Mouse (Mus musculus): ENCODE data around the gene Trappc2l. TPM values are rescaled to one million over a fixed set of nuclear protein-coding genes. Genes with fewer than 3 reads are reported as not detected.
A peak's percentile ranks its signal among the peaks of the same experiment; 100 is the strongest.

The Trappc2l gene
- polyA plus RNA-seq, 1 experiment from 2014 or later, result 51.5 TPM

DNA sequence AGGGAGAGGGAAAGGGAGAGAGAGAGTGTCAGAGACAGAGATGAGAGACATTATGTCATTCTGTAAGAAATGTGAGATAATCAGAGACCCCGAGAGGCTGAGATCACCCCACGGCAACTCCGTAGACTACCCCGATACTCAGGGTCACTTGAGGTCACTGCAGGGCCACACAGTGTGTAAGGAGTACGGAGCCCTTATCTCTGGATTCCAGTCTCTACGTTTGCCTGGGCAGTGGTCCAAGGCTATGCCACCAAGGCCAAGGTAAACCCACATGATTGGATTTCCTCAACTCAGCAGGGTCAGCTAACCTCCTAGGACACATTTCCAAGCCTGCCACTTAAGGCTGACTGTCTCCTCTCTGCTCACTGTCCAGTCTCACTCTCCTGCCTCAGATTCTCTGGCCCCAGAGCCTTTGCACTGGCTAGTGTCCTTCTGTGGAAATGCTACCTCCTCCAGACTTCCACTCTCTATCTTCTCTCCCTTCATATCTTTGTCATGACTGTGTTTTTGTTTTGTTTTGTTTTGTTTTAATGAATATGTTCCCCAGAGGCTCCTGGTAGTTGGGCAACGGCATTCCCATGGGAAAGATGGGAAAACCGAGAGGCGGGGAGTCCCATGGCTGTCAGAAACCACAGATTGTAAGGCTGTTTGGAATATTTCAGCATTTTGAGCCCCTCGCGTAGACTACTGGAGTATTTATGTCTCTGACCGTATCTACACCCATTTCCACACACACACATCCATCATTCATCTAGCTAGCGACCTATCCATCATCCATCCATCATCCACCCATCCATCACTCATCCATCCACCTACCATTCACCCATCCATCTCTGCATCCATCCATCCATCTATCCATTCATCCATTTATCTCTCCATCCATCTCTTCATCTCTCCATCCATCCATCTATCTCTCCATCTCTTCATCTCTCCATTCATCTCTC, 44.9 kb downstream of the Trappc2l start:
- WGBS, result 88% methylated on average over 13 of the region's 13 CpGs

DNA sequence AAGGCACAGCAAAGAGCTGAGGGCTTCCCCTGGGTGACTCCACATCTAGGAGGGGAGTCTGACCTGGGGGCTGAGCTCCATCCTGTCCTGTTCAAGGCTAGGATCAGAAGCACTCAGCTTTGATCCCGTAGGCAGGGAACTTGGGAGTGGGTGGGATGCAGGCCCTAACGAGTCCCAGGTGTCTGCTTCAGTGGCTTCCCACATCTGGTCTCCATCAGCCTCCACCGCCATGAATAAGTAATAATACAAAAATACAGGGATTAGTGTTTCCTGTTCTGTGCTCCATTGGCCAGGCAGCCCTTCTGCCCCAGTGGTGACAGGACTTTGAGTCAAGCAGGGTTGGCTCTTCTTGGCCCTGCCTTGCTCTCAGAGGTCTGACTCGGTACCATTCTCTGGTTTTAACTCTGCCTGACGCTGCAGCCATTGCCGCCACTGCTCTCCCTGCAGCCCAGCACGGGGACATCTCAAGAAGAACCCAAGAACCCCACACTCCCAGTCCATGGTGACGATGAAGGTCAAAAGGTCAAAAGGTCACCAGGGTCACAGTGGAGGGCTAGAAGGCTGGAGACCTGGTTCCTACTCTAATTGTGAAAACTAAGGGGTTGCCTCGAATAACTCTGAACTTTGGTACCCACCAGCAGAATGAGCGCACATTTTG, 46.8 kb downstream of the Trappc2l start:
- no peaks in the 10 kb centered on the region for H3K27me3 ChIP-seq (ENCODE audit: low read depth, poor library complexity, severe bottlenecking)
- peak overlapping the region; percentile 25 for H3K4me3 ChIP-seq
- H3K36me3 ChIP-seq, result no peaks in the 10 kb centered on the region; the same call in 1 of the 2 replicates
- peak; percentile 89 for DNase-seq (ENCODE audit: low spot score)
- peaks cover 94% of the 10 kb centered on the region for H3K4me1 ChIP-seq
- peak overlapping the region; percentile 83 for H3K27ac ChIP-seq
- H3K9me3 ChIP-seq (replicated peaks), result no peaks in the 10 kb centered on the region
- WGBS, result 21% methylated on average over 10 of the region's 10 CpGs

More for the DNA sequence above, 44.9 kb downstream of the Trappc2l start:
- Histone ChIP-seq H3K4me3 (no peak overlapping the region), H3K27ac (peak overlapping the region; percentile 83), H3K9me3 (replicated peaks) (no peaks in the 10 kb centered on the region), H3K4me1 (peaks cover 94% of the 10 kb centered on the region), H3K27me3 (ENCODE audit: low read depth, poor library complexity, severe bottlenecking) (no peaks in the 10 kb centered on the region), H3K36me3 (no peaks in the 10 kb centered on the region; the same call in 1 of the 2 replicates)
- no peak for DNase-seq (ENCODE audit: low spot score)

DNA sequence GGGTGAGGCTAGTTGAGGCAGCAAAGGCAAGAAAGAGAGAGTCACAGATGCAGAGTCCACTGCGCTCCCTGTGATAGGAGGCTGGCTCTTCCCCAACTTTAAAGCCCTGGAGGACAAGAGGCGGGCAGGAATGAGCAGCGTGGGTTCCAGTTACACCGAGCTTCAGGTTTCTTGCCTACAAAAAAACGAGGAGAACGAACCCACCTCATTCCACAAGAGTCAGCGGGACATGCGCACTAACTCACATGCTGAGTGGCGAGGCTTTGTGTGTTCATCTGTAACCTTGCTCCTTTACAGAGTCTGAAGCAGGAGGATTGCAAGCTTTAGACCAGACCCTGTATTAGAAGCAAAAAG, 47.3 kb downstream of the Trappc2l start:
- DNase-seq (ENCODE audit: low spot score), result no peak

DNA sequence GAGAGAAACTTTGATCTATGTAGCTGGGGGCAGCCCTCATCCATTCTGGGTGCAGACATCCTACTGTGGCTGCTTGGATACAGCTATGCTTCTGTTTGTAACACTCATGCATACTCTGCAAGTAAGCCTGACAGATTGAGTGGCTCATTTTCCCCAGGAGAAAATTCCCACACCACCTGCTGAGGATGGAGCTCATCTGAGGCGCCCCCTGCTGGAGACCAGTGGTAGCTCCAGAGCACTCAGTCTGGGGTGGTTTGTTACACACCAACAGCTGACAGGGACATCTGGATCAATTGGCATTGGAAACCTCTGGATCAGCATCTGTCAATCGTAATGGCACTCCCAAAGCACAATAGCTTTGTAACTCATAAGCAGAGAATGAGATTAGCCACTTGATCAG, 48.6 kb downstream of the Trappc2l start:
- Histone ChIP-seq H3K4me1 (peaks cover 94% of the 10 kb centered on the region), H3K4me3 (no peak overlapping the region), H3K27ac (peak overlapping the region; percentile 83), H3K36me3 (no peaks in the 10 kb centered on the region; the same call in 1 of the 2 replicates), H3K9me3 (replicated peaks) (no peaks in the 10 kb centered on the region), H3K27me3 (ENCODE audit: low read depth, poor library complexity, severe bottlenecking) (no peaks in the 10 kb centered on the region)
- 72% methylated on average over 2 of the region's 2 CpGs for WGBS
- no peak for DNase-seq (ENCODE audit: low spot score)

More for the DNA sequence above, 47.3 kb downstream of the Trappc2l start:
- peak overlapping the region; percentile 83 for H3K27ac ChIP-seq
- H3K4me1 ChIP-seq, result peaks cover 94% of the 10 kb centered on the region
- WGBS, result 27% methylated on average over 9 of the region's 9 CpGs
- no peaks in the 10 kb centered on the region for H3K9me3 ChIP-seq (replicated peaks)
- no peaks in the 10 kb centered on the region for H3K27me3 ChIP-seq (ENCODE audit: low read depth, poor library complexity, severe bottlenecking)
- H3K36me3 ChIP-seq, result no peaks in the 10 kb centered on the region; the same call in 1 of the 2 replicates
- peak overlapping the region; percentile 25 for H3K4me3 ChIP-seq

DNA sequence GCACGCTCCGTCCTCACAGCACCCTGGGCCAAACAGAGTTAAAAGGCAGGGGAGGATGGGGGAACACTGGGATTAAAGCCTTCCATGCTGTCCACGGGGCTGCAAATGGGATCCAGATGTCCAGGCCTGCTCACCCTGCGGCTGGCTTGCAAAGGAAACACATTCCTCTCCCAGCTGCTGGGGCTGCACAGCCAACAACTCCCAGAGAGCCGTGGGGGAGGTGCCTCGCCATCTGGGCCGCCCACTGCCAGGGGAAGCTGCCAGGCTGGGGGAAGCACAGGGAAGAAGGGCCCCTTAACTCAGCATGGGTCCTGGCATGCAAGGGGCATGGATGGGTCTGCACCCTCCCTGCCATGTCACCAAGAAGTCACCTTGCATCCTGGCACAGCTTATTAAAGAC, 49.7 kb downstream of the Trappc2l start:
- Histone ChIP-seq H3K9me3 (replicated peaks) (no peaks in the 10 kb centered on the region), H3K36me3 (no peaks in the 10 kb centered on the region; the same call in 1 of the 2 replicates), H3K4me3 (peak overlapping the region; percentile 29), H3K4me1 (peaks cover 94% of the 10 kb centered on the region), H3K27me3 (ENCODE audit: low read depth, poor library complexity, severe bottlenecking) (no peaks in the 10 kb centered on the region), H3K27ac (peak overlapping the region; percentile 85)
- peak; percentile 94 for DNase-seq (ENCODE audit: low spot score)
- 10% methylated on average over 7 of the region's 7 CpGs for WGBS

DNA sequence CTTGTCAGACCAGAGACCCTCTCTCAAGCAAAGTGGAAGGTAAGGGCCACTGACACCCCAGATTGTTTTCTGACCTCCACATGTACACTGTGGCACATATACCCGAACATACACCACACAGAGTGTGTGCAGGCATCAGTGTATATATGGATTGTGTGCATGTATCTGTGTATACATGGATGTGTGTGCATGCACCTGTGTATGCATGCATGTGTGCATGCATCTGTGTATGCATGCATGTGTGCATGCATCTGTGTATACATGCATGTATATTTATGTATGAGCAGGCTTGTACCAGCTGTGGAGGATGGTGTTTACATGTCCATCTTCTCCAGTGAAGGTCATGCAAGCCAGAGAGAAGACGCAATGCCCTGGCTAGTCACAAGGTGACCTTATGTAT, 50.5 kb downstream of the Trappc2l start:
- 74% methylated on average over 2 of the region's 2 CpGs for WGBS
- no peaks in the 10 kb centered on the region for H3K27me3 ChIP-seq (ENCODE audit: low read depth, poor library complexity, severe bottlenecking)
- no peak for DNase-seq (ENCODE audit: low spot score)
- no peak overlapping the region for H3K4me3 ChIP-seq
- H3K27ac ChIP-seq, result peak overlapping the region; percentile 85
- H3K9me3 ChIP-seq (replicated peaks), result no peaks in the 10 kb centered on the region
- peaks cover 98% of the 10 kb centered on the region for H3K4me1 ChIP-seq
- H3K36me3 ChIP-seq, result no peaks in the 10 kb centered on the region; the same call in 1 of the 2 replicates

DNA sequence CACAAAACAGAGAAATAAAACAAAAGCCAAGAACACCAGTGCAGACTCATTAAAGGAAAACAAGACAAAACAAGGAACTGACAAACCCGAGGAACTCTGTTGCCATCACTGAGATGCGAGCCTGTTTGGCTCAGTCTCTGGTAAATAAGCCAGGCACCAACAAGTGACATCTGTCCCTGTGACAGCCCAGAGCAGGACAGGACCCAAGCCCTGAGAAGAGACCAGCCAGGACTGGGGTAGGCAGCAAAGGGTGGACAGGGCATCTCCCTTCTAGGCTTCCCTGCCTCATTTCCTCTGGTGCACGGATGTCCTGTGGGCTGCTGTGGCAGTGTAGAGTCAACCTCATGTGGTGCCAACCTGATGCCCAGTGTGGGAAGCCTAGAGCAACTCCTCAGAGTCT, 51.7 kb downstream of the Trappc2l start:
- no peaks in the 10 kb centered on the region for H3K27me3 ChIP-seq (ENCODE audit: low read depth, poor library complexity, severe bottlenecking)
- WGBS, result 73% methylated on average over 3 of the region's 3 CpGs
- peak overlapping the region; percentile 85 for H3K27ac ChIP-seq
- peaks cover 98% of the 10 kb centered on the region for H3K4me1 ChIP-seq
- no peak overlapping the region for H3K4me3 ChIP-seq
- no peak for DNase-seq (ENCODE audit: low spot score)
- no peaks in the 10 kb centered on the region for H3K9me3 ChIP-seq (replicated peaks)
- no peaks in the 10 kb centered on the region; the same call in 1 of the 2 replicates for H3K36me3 ChIP-seq

DNA sequence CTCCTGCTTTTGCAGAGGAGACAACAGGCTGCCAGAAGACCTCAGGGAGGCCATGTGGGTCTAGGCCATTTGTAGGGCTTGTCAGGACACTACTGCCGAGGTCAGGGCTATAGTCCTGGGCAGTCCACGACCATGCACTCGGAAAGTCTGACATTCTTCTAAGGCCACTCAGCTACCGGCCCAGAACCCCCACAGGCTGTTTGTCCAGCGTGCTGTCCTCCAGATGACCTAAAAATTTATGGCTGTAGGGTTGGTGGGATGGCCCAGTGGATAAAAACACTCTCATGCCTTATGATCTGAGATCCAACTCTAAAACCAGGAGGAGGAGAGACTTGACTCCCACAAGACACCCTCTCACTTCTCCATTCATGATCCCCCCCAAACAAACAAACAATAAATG, 52.2 kb downstream of the Trappc2l start:
- H3K9me3 ChIP-seq (replicated peaks), result no peaks in the 10 kb centered on the region
- DNase-seq (ENCODE audit: low spot score), result no peak
- H3K27me3 ChIP-seq (ENCODE audit: low read depth, poor library complexity, severe bottlenecking), result no peaks in the 10 kb centered on the region
- H3K27ac ChIP-seq, result peak overlapping the region; percentile 85
- WGBS, result 29% methylated on average over 5 of the region's 5 CpGs
- peaks cover 92% of the 10 kb centered on the region for H3K4me1 ChIP-seq
- H3K36me3 ChIP-seq, result no peaks in the 10 kb centered on the region; the same call in 1 of the 2 replicates
- H3K4me3 ChIP-seq, result no peak overlapping the region

DNA sequence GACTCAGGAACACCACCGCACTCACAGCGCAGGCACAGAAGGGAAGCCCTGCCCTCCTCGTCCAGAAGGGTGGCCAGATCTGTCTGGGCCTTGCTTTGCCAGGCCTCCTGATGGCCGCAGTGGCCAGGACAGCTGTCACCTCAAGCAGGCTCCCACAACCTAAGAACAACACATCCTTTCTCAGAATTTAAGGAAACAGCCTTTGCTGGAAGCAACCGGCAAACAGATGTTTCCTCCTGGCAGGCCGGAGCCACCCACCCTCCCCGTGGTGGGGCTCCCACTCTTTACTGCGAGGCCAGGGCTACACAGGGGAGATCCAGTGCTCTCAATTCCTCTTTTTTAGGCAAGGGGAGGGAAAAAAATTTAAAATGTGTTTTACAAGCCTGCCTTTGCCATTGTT, 53.8 kb downstream of the Trappc2l start:
- Histone ChIP-seq H3K4me1 (peaks cover 90% of the 10 kb centered on the region), H3K36me3 (no peaks in the 10 kb centered on the region), H3K27ac (peak overlapping the region; percentile 85), H3K9me3 (replicated peaks) (no peaks in the 10 kb centered on the region), H3K27me3 (ENCODE audit: low read depth, poor library complexity, severe bottlenecking) (peaks cover 9% of the 10 kb centered on the region), H3K4me3 (peak overlapping the region; percentile 22; the same call in 1 of the 2 replicates)
- WGBS, result 20% methylated on average over 8 of the region's 8 CpGs
- peak; percentile 69 for DNase-seq (ENCODE audit: low spot score)

DNA sequence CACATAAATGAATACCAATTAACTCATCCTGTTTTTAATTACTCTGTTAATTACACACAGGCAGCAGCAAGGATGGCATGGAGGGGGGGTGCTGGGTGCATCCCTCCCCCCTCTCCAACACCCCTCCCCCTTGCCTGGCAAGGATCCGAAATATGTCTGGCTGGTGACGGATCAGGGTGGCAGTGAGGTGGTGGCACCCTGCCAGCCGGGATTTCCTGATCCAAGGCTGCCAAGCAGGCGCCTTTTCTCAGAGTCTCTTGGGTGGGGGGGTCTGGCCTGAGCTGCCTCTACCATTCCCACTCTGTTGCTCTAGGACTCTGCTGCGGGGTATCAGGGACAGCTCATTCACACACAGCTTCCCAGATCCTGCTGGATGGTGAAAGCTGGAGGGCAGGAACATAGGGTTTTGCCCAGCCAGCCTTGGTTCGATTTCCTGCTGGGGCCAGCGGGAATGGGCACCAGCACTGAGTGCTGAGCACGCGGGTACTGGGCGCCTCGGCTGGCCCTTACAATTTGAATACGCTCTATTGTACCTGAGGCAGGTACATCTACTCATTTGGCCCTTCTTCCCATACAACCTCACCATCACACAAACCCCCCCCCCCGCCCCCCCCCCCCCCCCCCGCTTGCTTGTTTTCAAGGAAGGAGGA, 54.4 kb downstream of the Trappc2l start:
- Histone ChIP-seq H3K4me1 (peaks cover 92% of the 10 kb centered on the region), H3K27me3 (ENCODE audit: low read depth, poor library complexity, severe bottlenecking) (peaks cover 15% of the 10 kb centered on the region), H3K36me3 (no peaks in the 10 kb centered on the region), H3K27ac (peak overlapping the region; percentile 85), H3K4me3 (no peak overlapping the region), H3K9me3 (replicated peaks) (no peaks in the 10 kb centered on the region)
- 62% methylated on average over 12 of the region's 14 CpGs for WGBS
- DNase-seq (ENCODE audit: low spot score), result no peak
